Mouse (Mus musculus) liver, adult 2 months (tissue): ENCODE data around the gene 2010003K11Rik.

Experiments used
- CTCF ChIP-seq: fragments of 200-500 bp; IDR thresholded peaks from 2 replicates; pipeline ENCODE4 v1.5.1; 2011; ENCODE audit warnings: low read depth, low read length, control low read depth
- POLR2A ChIP-seq: fragments of 200-500 bp; IDR thresholded peaks from 2 replicates; pipeline ENCODE4 v1.6.1; 2011; ENCODE audit warnings: low read length, control low read depth; ENCODE audit not compliant: insufficient read depth; ENCODE audit errors: extremely low read depth

GRCm38 (mm10) chr19:4547801-4548200 is 49.4 kb upstream of the 2010003K11Rik start:
- TF ChIP-seq POLR2A: no peak
- TF ChIP-seq CTCF: no peak
